Mouse (Mus musculus) kidney, embryonic 15.5 days (tissue): ENCODE data around the gene Pi4k2a. TPM values are rescaled to one million over a fixed set of nuclear protein-coding genes. Genes with fewer than 3 reads are reported as not detected.

ENCODE experiments used
- ATAC-seq: fragments of 200-750 bp; cut with Nextera tagmentation; replicated peaks from 2 replicates; pipeline ENCODE4 v1.8.0; 2017; ENCODE audit warnings: moderate TSS enrichment; ENCODE audit not compliant: low FRiP score
- H3K27ac ChIP-seq: fragments of 300-500 bp; sonication (generic); 2 replicates; pipeline ENCODE4 v1.5.1; 2015; ENCODE audit warnings: mild to moderate bottlenecking, inconsistent platforms
- H3K27me3 ChIP-seq: fragments of 300-500 bp; sonication (generic); 2 replicates; pipeline ENCODE4 v1.6.1; 2015; ENCODE audit warnings: inconsistent platforms
- H3K36me3 ChIP-seq: fragments of 300-500 bp; sonication (generic); 2 replicates; pipeline ENCODE4 v1.6.1; 2015; ENCODE audit warnings: inconsistent platforms
- H3K4me1 ChIP-seq: fragments of 300-500 bp; sonication (generic); 2 replicates; pipeline ENCODE4 v1.6.1; 2015; ENCODE audit warnings: inconsistent platforms
- H3K4me2 ChIP-seq: fragments of 300-500 bp; sonication (generic); 2 replicates; pipeline ENCODE4 v1.6.1; 2015; ENCODE audit warnings: moderate library complexity, mild to moderate bottlenecking, inconsistent platforms
- H3K4me3 ChIP-seq: fragments of 300-500 bp; sonication (generic); replicated peaks from 2 replicates; pipeline ENCODE4 v1.5.1; 2015; ENCODE audit warnings: mild to moderate bottlenecking, inconsistent platforms
- H3K9ac ChIP-seq: fragments of 300-500 bp; sonication (generic); 2 replicates; pipeline ENCODE4 v1.6.1; 2015; ENCODE audit warnings: mild to moderate bottlenecking, inconsistent platforms
- H3K9me3 ChIP-seq: fragments of 300-500 bp; sonication (generic); replicated peaks from 2 replicates; pipeline ENCODE4 v1.6.1; 2016; ENCODE audit warnings: inconsistent platforms
- WGBS: fragments of 180-500 bp; shearing (Covaris S2); methylation state at CpG from one replicate; pipeline ENCODE4 v1.1.7; 2015; ENCODE audit warnings: mixed read lengths; 5-methylcytosine and 5-hydroxymethylcytosine counted together
- polyA plus RNA-seq: library from polyadenylated mRNA; unstranded; fragments of >200 nt; fragmentation: Nextera tagmentation; extraction: Ambion mirVana; gene quantifications from 2 replicates; pipeline ENCODE4 v1.2.1, GENCODE M21; 2015

Gene Pi4k2a
- polyA plus RNA-seq, 1 experiment from 2014 or later = 27.7 TPM

GRCm38 (mm10) chr19:42139724-42140517 lies 49.7 kb downstream of the Pi4k2a start:
- H3K27ac ChIP-seq = no peak overlapping the region
- H3K9ac ChIP-seq = no peak overlapping the region
- peaks cover 3% of the 10 kb centered on the region; the same call in 1 of the 2 replicates for H3K4me1 ChIP-seq
- no peak overlapping the region for H3K4me3 ChIP-seq
- H3K27me3 ChIP-seq = no peaks in the 10 kb centered on the region
- H3K4me2 ChIP-seq = no peak overlapping the region
- H3K9me3 ChIP-seq = no peaks in the 10 kb centered on the region
- no peak for ATAC-seq
- H3K36me3 ChIP-seq = no peaks in the 10 kb centered on the region
- WGBS = 73% methylated on average over 5 of the region's 5 CpGs

DNA sequence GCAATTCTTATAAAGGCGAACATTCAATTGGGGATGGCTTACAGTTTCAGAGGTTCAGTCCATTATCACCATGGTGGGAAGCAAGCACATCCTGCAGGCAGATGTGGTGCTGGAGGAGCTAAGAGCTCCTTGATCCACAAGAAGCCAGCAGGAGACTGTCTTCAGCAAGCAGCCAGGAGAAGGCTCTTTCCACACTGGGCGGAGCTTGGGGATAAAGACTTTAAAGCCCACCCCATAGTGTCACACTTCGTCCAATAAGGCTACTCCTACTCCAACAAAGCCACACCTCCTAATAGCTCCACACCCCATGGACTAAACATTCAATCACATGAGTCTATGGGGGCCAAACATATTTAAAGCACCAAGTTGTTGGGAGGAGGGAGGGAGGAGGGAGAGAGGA lies 51.7 kb downstream of the Pi4k2a start:
- Histone ChIP-seq H3K9me3 (no peaks in the 10 kb centered on the region), H3K4me3 (no peak overlapping the region), H3K4me2 (no peak overlapping the region), H3K4me1 (peaks cover 12% of the 10 kb centered on the region), H3K27ac (no peak overlapping the region), H3K36me3 (no peaks in the 10 kb centered on the region), H3K27me3 (peaks cover 5% of the 10 kb centered on the region; the same call in 1 of the 2 replicates), H3K9ac (no peak overlapping the region)
- no peak for ATAC-seq
- WGBS = 84% methylated on average over 3 of the region's 3 CpGs

DNA sequence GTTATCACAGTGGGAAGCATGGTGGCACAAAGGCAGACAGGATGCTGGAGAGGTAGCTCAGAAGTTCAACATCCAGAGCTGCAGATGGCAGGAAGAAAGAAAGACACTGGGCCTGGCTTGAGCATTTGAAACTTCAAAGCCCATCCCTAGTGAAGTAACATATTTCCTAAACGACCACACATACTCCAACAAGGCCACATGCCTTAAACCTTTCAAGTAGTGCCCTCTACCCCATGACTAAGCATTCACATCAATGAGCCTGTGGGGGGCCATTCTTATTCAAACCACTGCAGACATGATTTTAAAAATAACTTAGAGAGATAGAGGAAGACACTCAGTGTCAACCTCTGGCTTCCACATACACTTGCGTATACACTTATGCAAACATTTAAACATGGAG lies 52.5 kb downstream of the Pi4k2a start:
- WGBS = 78% methylated on average over 2 of the region's 2 CpGs
- peaks cover 15% of the 10 kb centered on the region for H3K4me1 ChIP-seq
- H3K27ac ChIP-seq = no peak overlapping the region
- no peak for ATAC-seq
- no peaks in the 10 kb centered on the region for H3K9me3 ChIP-seq
- peaks cover 5% of the 10 kb centered on the region; the same call in 1 of the 2 replicates for H3K27me3 ChIP-seq
- H3K36me3 ChIP-seq = no peaks in the 10 kb centered on the region
- no peak overlapping the region for H3K4me3 ChIP-seq
- no peak overlapping the region for H3K4me2 ChIP-seq
- no peak overlapping the region for H3K9ac ChIP-seq

- WGBS = 52% methylated on average over 6 of the region's 6 CpGs
- H3K4me3 ChIP-seq = no peak overlapping the region
- no peaks in the 10 kb centered on the region for H3K9me3 ChIP-seq
- no peak overlapping the region for H3K4me2 ChIP-seq
- no peak for ATAC-seq
- no peak overlapping the region for H3K27ac ChIP-seq
- no peak overlapping the region for H3K9ac ChIP-seq
- H3K27me3 ChIP-seq = peaks cover 10% of the 10 kb centered on the region; the same call in 1 of the 2 replicates
- H3K36me3 ChIP-seq = no peaks in the 10 kb centered on the region
- H3K4me1 ChIP-seq = peaks cover 28% of the 10 kb centered on the region
Observed at GRCm38 (mm10) chr19:42144067-42144466, 53.8 kb downstream of the Pi4k2a start.

DNA sequence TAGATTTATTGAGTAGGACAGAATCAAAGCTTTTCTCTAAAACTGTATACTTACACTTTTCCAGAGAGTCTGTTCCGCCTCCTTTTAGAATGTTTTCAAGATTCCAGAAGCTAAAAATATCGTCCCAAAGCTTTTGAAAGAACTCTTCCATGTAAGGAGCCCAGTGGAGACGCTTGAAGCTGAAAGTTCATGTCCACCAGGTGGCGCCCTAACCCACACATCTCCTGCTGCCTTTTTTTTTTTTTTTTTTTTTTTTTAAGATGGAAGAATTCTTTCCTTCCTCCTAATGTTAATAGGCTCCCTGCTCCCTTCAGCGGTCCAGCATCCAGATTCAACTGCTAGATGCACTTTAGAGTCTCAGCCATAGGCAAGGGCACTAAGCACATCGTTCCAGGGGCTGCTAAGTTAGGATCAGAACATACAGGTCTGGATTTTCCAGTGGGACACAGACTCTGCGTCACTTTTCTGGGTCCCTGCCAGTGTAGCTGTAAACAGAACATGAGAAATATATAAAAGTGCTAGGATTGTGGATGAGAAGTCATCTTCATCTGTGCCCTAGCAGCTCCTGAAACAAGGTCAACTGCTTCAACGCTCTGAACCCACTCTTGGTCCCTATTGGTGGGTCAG lies 54.4 kb downstream of the Pi4k2a start:
- no peaks in the 10 kb centered on the region for H3K36me3 ChIP-seq
- peaks cover 10% of the 10 kb centered on the region; the same call in 1 of the 2 replicates for H3K27me3 ChIP-seq
- H3K9me3 ChIP-seq = no peaks in the 10 kb centered on the region
- H3K27ac ChIP-seq = no peak overlapping the region
- no peak for ATAC-seq
- H3K4me3 ChIP-seq = no peak overlapping the region
- H3K9ac ChIP-seq = no peak overlapping the region
- no peak overlapping the region for H3K4me2 ChIP-seq
- peaks cover 34% of the 10 kb centered on the region for H3K4me1 ChIP-seq
- 27% methylated on average over 8 of the region's 8 CpGs for whole genome bisulfite sequencing

DNA sequence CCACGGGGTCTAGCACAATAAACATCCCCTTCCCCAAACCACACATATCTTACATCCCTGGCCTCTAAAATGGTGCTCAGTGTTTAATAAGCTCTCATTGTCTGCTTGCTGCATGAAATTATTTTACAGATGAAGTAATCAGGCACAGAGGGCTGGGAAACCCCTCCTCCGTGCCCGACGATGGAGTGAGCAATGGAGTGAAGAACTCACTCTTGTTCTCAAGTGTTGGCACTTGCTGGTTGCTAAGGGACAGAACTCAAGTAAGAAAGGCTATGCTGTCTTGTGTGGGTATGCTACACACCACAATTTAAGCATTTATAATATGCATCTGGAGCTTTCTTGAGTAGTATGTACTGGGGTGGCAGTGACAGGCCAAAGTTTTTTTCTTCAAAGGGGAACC lies 54.9 kb downstream of the Pi4k2a start:
- Histone ChIP-seq H3K4me2 (no peak overlapping the region), H3K36me3 (no peaks in the 10 kb centered on the region), H3K4me3 (no peak overlapping the region), H3K9me3 (no peaks in the 10 kb centered on the region), H3K4me1 (peaks cover 40% of the 10 kb centered on the region), H3K27ac (no peak overlapping the region), H3K9ac (no peak overlapping the region), H3K27me3 (peaks cover 10% of the 10 kb centered on the region; the same call in 1 of the 2 replicates)
- 61% methylated on average over 4 of the region's 4 CpGs for WGBS
- ATAC-seq = no peak

DNA sequence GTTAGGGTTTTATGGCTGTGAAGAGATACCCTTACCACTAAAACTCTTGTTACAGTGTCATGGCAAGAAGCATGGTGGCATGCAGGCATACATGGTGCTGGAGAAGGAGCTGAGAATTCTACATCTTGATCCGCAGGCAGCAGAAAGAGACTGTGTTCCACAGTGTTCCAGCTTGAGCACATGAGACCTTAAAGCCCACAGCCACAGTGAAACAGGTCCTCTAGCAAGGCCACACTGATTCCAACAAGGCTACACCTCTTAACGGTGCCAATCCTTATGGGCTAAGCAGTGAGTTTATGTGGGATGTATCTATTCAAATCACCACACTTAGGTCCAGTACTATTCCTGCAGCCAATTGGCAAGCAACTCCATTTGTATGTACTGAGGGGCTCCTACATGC lies 55.5 kb downstream of the Pi4k2a start:
- 89% methylated on average over 2 of the region's 2 CpGs for WGBS
- Histone ChIP-seq H3K27me3 (peaks cover 10% of the 10 kb centered on the region; the same call in 1 of the 2 replicates), H3K36me3 (peaks cover 2% of the 10 kb centered on the region; the same call in 1 of the 2 replicates), H3K9me3 (no peaks in the 10 kb centered on the region), H3K9ac (no peak overlapping the region), H3K4me3 (no peak overlapping the region), H3K27ac (no peak overlapping the region), H3K4me1 (peaks cover 45% of the 10 kb centered on the region), H3K4me2 (no peak overlapping the region)
- ATAC-seq = no peak

DNA sequence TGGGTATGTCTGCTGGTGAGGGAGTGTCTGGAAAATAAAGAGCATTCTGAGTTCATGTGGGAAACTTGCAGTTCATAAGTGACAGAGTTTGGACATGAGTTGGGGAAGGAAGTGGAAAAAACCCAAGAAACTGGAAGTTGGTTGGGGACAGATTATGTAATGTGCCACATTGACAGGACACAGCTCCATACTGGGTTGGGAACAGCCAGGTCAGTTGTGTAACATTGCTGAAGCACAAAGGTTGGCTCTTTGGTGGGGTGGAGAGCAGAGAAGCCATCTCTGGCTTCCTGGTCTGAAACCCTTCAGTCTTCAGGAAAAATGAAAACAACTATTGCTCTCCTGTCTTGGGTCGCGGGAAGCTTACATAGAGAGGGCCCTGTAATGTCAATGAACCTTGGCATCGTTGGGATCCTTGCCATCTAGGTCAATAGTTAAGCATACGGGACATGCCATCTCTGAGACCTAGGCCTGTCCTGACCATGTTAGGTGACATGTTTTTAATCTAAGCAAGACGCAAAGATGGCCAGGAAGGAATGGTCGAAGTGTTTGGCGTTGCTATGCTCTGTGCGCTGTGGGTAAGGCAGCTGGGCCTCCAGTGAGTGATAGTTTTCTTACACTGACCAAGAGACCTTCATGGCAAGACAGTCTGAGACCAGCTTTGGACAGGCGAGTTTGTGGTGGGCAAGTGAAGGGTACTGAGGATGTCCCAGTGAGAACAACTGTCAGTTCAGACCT lies 56.2 kb downstream of the Pi4k2a start:
- H3K4me1 ChIP-seq = peaks cover 51% of the 10 kb centered on the region
- ATAC-seq = no peak
- H3K4me3 ChIP-seq = no peak overlapping the region
- H3K4me2 ChIP-seq = peak overlapping the region; percentile 84
- H3K27ac ChIP-seq = peak overlapping the region; percentile 91
- peaks cover 9% of the 10 kb centered on the region; the same call in 1 of the 2 replicates for H3K36me3 ChIP-seq
- WGBS = 92% methylated on average over 9 of the region's 9 CpGs
- no peaks in the 10 kb centered on the region for H3K9me3 ChIP-seq
- H3K9ac ChIP-seq = peak overlapping the region; percentile 24; the same call in 1 of the 2 replicates
- peaks cover 10% of the 10 kb centered on the region; the same call in 1 of the 2 replicates for H3K27me3 ChIP-seq

GRCm38 (mm10) chr19:42147170-42147768 lies 57.0 kb downstream of the Pi4k2a start, which contains the start of gene Marveld1:
Marveld1 (plus strand) TSS chr19:42147400.
- H3K4me1 ChIP-seq = peaks cover 51% of the 10 kb centered on the region
- WGBS = under 1% methylated on average over 31 of the region's 57 CpGs
- H3K27ac ChIP-seq = peak within 1 kb of the TSS; percentile 91
- ATAC-seq = peak; percentile 62
- H3K9me3 ChIP-seq = no peaks in the 10 kb centered on the region
- H3K4me2 ChIP-seq = peak within 1 kb of the TSS; percentile 84
- peak within 1 kb of the TSS; percentile 86 for H3K9ac ChIP-seq
- peaks cover 9% of the 10 kb centered on the region; the same call in 1 of the 2 replicates for H3K36me3 ChIP-seq
- peak within 1 kb of the TSS; percentile 73 for H3K4me3 ChIP-seq
- peaks cover 10% of the 10 kb centered on the region; the same call in 1 of the 2 replicates for H3K27me3 ChIP-seq

GRCm38 (mm10) chr19:42147769-42148568 lies 57.7 kb downstream of the Pi4k2a start:
- Histone ChIP-seq H3K27me3 (peaks cover 10% of the 10 kb centered on the region; the same call in 1 of the 2 replicates), H3K4me1 (peaks cover 51% of the 10 kb centered on the region), H3K27ac (peak overlapping the region; percentile 91), H3K36me3 (peaks cover 9% of the 10 kb centered on the region; the same call in 1 of the 2 replicates), H3K9me3 (no peaks in the 10 kb centered on the region), H3K4me3 (peak overlapping the region; percentile 73), H3K4me2 (peak overlapping the region; percentile 84), H3K9ac (peak overlapping the region; percentile 86)
- ATAC-seq = peak; percentile 26
- WGBS = under 1% methylated on average over 63 of the region's 63 CpGs

DNA sequence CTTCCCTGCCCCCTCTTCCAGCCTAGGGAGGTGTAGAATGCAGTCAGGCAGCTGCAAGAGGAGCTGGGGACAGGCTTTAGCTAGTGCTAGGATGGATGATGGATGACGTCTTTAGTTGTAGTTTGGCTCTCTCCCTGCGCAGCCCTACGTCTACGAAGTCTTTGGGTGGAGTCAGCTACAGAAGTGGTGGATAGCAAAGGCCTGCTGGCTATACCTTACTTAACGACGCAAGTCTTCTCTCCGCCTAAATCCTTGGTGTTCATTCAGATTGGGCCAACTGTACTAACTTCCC lies 58.2 kb downstream of the Pi4k2a start:
- Histone ChIP-seq H3K27me3 (peaks cover 10% of the 10 kb centered on the region; the same call in 1 of the 2 replicates), H3K36me3 (peaks cover 9% of the 10 kb centered on the region; the same call in 1 of the 2 replicates), H3K4me1 (peaks cover 51% of the 10 kb centered on the region), H3K27ac (peak overlapping the region; percentile 91), H3K4me3 (peak overlapping the region; percentile 73), H3K4me2 (peak overlapping the region; percentile 84), H3K9ac (peak overlapping the region; percentile 86), H3K9me3 (no peaks in the 10 kb centered on the region)
- WGBS = 16% methylated on average over 7 of the region's 7 CpGs
- ATAC-seq = peak; percentile 59
